Mouse (Mus musculus) mouse embryonic stem cell (cell line): ENCODE results near the gene Vmn1r1.

Experiments
- in situ Hi-C, 2 experiments: fragments of 300-500 bp; cut with MboI; formaldehyde crosslinking; loops; 1 replicate in 1 of 2; 3 replicates in 1 of 2; pipeline ENCODE4 v1.14.3; 2019 to 2020; ENCODE audit warnings: low sequenced_read_pairs in 2 of 2, low pct_unique_long_range_greater_than_20kb in 1 of 2, mixed read lengths in 1 of 2; ENCODE audit not compliant: unreplicated experiment in 1 of 2

Vmn1r1 gene

DNA sequence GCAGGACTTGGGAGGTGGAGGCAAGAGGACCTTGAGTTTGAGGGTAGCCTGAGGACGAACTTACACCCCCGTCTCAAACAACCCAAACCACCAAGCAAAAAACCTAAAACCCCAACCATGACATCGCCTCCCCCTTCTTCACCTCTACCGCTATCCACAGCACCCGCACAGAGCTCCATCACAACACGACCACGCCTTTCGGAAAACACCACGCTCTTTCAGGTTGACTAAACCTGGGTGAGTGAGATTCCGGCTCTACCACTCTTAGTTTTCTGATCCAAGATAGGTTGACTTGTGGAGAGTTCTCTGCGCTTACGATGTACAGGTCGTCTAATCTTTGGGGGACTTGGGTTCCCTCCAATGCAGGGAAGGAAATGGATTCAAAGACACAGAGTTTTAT lies 21.6 kb downstream of the Vmn1r1 start:
- in situ Hi-C loops: loop anchor here in 1 of 2 experiments (25.0 kb wide), 1 partner anchor 405 kb away; no protein-coding TSS in a partner anchor

GRCm38 (mm10) chr1:182140370-182140769 lies 23.9 kb downstream of the Vmn1r1 start:
- in situ Hi-C loops: loop anchor here in 1 of 2 experiments (25.0 kb wide), 1 partner anchor 403 kb away; no protein-coding TSS in a partner anchor

- in situ Hi-C loops: loop anchor here in 1 of 2 experiments (25.0 kb wide), 1 partner anchor 403 kb away; no protein-coding TSS in a partner anchor
Observed at GRCm38 (mm10) chr1:182139937-182140336, 24.3 kb downstream of the Vmn1r1 start.

GRCm38 (mm10) chr1:182138172-182138571 lies 26.1 kb downstream of the Vmn1r1 start:
- in situ Hi-C loops: loop anchor here in 1 of 2 experiments (25.0 kb wide), 1 partner anchor 401 kb away; no protein-coding TSS in a partner anchor

GRCm38 (mm10) chr1:182137204-182138125 lies 26.8 kb downstream of the Vmn1r1 start:
- in situ Hi-C loops: loop anchor here in 1 of 2 experiments (25.0 kb wide), 1 partner anchor 400 kb away; no protein-coding TSS in a partner anchor

DNA sequence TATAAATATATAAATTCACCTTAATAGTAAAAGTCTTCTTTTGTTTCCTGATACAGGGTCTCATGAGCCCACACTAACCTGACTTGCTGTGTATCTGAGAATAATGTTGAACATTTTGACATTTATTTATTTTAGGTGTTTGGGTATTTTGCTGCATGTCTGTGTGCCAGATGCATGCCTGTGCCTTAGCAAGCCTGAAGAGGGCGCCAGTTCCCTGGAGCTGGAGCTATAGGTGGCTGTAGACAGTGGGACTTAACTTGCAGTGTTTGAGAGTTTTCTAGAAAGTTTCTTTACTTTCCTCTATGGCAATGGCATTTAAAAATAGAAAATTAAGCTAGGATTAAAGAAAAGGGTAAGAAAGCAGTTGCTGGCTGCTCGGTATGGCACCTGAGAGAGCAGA lies 33.5 kb downstream of the Vmn1r1 start:
- in situ Hi-C loops: loop anchor here in 1 of 2 experiments (25.0 kb wide), 1 partner anchor 394 kb away; no protein-coding TSS in a partner anchor

- in situ Hi-C loops: loop anchor here in 1 of 2 experiments (25.0 kb wide), 1 partner anchor 388 kb away; no protein-coding TSS in a partner anchor
Observed at GRCm38 (mm10) chr1:182124924-182125368, 39.3 kb downstream of the Vmn1r1 start.

DNA sequence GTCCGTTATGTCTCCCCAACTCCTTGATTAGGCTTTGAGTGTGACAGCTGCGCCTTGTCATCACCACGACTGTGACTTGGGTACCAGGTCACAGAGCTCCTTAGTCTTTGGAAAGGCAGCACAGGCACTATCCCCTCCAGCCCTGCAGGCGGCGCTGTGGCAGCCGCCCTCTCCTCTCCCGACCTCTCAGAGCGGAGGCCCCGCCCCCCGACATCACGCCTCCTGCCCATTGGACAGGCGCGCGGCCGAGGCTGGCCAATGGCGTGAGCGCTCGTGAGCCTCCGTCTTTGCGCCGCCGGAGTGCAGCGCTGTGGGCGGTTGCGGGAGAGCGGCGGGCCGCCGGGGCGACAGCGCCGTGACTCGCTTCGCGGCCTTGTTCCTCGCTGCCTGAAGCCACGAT lies 39.8 kb downstream of the Vmn1r1 start, which contains the start of gene Srp9:
Gene Srp9 (plus strand): TSS at position 232 of the 400 bp plus-strand sequence.
- in situ Hi-C loops: no loop called here

DNA sequence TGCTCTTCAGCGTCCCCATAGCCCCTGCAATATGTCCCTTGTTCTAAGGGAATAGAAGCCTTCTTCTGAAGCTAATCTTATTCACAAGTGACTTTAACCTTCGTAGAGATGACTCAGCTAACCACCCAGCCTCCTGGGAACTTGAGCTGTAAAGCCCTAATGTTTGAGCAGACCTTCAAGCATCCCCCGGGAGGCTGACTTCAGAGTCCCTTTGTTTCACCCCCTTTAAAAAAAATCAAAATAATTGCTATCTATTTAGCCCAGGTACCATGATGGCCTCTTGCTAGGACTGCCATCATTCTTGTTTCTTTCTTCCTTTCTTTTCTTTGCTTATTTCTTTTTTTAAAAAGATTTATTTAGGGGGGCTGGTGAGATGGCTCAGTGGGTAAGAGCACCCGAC lies 41.9 kb downstream of the Vmn1r1 start:
- in situ Hi-C loops: no loop called here

GRCm38 (mm10) chr1:182115651-182116408 lies 48.5 kb downstream of the Vmn1r1 start:
- in situ Hi-C loops: loop anchor here (5.0 to 10.0 kb wide), 3 partner anchors 111 to 229 kb away; no protein-coding TSS in a partner anchor

DNA sequence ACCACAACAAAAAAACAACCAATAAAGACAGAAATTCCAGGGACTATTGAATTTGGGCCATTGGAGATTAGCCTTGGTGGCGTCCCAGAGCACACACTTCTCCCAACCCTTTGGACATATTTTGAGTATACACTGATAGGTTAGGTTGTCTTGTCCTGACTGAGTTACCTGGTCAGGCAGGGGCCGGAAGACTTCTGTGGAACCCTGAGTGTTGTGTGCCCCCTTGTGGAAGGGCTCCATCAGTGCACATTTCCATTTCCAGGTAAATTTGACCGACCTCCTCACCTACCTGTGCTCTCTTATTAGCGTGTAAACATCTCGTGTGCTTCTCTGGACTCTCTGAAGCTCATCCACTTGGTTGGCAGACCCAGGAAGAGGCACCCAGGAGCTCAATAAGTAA lies 49.1 kb downstream of the Vmn1r1 start:
- in situ Hi-C loops: loop anchor here (5.0 to 10.0 kb wide), 3 partner anchors 110 to 228 kb away; no protein-coding TSS in a partner anchor

- in situ Hi-C loops: loop anchor here in 1 of 2 experiments (10.0 kb wide), 1 partner anchor 109 kb away; no protein-coding TSS in a partner anchor
Observed at GRCm38 (mm10) chr1:182113587-182114500, 50.4 kb downstream of the Vmn1r1 start.

GRCm38 (mm10) chr1:182113131-182113530 lies 51.2 kb downstream of the Vmn1r1 start:
- in situ Hi-C loops: loop anchor here in 1 of 2 experiments (10.0 kb wide), 1 partner anchor 108 kb away; no protein-coding TSS in a partner anchor

DNA sequence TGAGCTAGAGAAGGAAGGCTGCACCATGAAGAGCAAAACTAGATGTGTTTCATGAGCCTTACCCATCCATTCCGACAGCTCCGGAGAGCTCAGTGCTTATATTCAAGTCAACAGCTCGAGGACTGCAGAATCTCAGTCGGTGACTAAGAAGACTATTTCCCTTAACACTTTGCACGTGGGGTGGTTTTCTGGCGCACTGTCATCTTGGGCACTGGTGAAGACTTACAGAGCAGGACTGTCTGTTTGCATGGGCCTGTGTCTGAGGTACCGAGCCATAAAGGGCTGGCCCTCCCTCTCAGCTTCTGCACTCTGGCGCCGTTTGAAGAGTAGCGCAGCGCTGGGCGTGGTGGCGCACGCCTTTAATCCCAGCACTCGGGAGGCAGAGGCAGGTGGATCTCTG lies 51.9 kb downstream of the Vmn1r1 start:
- in situ Hi-C loops: loop anchor here in 1 of 2 experiments (10.0 kb wide), 1 partner anchor 108 kb away; no protein-coding TSS in a partner anchor

DNA sequence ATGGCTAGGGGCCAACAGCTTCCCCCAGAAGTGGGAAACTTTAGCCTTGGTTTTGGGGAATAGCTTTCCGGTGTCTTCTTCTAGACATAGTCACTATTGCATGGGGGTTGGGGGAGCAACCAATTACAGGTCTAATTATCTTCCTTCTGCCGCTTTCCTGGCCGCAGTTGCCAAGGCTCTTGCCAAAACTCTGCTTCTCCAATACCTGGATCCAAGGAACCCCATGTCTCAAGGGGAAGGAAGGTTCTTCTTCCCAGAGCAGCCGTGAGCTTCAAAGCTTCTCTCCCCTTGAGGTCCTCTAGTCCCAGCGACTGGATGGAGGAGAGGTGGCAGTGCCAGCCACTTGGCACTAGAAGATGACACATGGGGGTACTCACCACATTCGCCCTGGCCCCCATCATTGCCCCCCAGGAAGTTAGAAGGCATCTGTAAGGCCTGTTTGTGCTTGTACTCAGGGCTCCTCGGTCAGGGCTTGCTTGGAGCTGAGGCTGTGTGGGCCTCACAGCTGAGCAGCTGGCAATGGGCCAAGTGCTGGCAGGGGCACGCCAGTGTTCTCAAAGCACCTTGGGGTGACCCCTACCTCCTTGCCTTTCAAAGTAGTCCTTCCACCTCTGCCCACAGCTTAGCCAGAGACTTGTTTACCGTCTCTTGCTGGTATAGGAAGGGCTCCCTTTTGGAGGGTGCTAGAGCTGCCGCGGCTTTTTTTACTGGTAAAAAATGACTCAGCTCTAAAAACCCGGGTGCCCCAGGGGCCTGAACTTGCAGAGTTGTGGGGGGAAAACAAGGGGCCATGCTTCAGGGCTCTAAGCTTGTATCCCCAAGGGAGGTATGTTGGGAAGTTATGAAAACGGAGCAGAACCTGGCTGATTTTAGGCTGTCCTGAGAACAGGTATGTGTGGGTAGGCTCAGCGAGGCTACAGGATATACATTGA lies 52.6 kb downstream of the Vmn1r1 start:
- in situ Hi-C loops: loop anchor here in 1 of 2 experiments (10.0 kb wide), 1 partner anchor 107 kb away; no protein-coding TSS in a partner anchor

GRCm38 (mm10) chr1:182110708-182111385 lies 53.4 kb downstream of the Vmn1r1 start:
- in situ Hi-C loops: loop anchor here in 1 of 2 experiments (10.0 kb wide), 1 partner anchor 106 kb away; no protein-coding TSS in a partner anchor
